Mouse (Mus musculus) layer of hippocampus, adult 2 months (tissue): ENCODE data around the gene Tent5c. TPM values are rescaled to one million over a fixed set of nuclear protein-coding genes. Genes with fewer than 3 reads are reported as not detected.
A peak's percentile ranks its signal among the peaks of the same experiment; 100 is the strongest.

ENCODE experiments used
- DNase-seq, 2 experiments: peaks; one replicate each; pipeline ENCODE4 v3.0.0; 2022; ENCODE audit warnings: low spot score in 2 of 2
- H3K27ac ChIP-seq: fragments of 200-600 bp; 2 replicates; pipeline ENCODE4 v1.8.1; 2022
- H3K4me3 ChIP-seq: fragments of 200-600 bp; 2 replicates; pipeline ENCODE4 v1.8.1; 2022; ENCODE audit warnings: mild to moderate bottlenecking
- CTCF ChIP-seq: fragments of 200-600 bp; conservative IDR thresholded peaks from 2 replicates; pipeline ENCODE4 v1.8.1; 2022; ENCODE audit warnings: antibody characterized with exemption, mild to moderate bottlenecking, moderate library complexity
- total RNA-seq, 2 experiments: library from RNA; stranded (reverse); gene quantifications; 2 replicates each; pipeline ENCODE4 v1.2.3; 2021

The Tent5c gene
- total RNA-seq, 2 experiments from 2014 or later = 2.3 to 2.4 TPM

- no peak for TF ChIP-seq CTCF
- no peak overlapping the region for H3K27ac ChIP-seq
- no peak overlapping the region for H3K4me3 ChIP-seq
- no peak for DNase-seq
Observed at GRCm38 (mm10) chr3:100442499-100442898, 46.6 kb downstream of the Tent5c start.

- no peak for DNase-seq
- TF ChIP-seq CTCF = no peak
- Histone ChIP-seq H3K27ac (no peak overlapping the region), H3K4me3 (no peak overlapping the region)
Observed at GRCm38 (mm10) chr3:100440754-100441153, 48.4 kb downstream of the Tent5c start.

- no peak for TF ChIP-seq CTCF
Observed at GRCm38 (mm10) chr3:100440009-100440408, 49.1 kb downstream of the Tent5c start.

GRCm38 (mm10) chr3:100439088-100439487 is 50.0 kb downstream of the Tent5c start:
- Histone ChIP-seq H3K4me3 (no peak overlapping the region), H3K27ac (no peak overlapping the region)
- no peak for TF ChIP-seq CTCF
- DNase-seq = no peak

More at GRCm38 (mm10) chr3:100440009-100440408, 49.1 kb downstream of the Tent5c start:
- Histone ChIP-seq H3K27ac (no peak overlapping the region), H3K4me3 (no peak overlapping the region)
- no peak for DNase-seq

GRCm38 (mm10) chr3:100438461-100439002 is 50.6 kb downstream of the Tent5c start:
- no peak for DNase-seq
- no peak for TF ChIP-seq CTCF
- no peak overlapping the region for H3K27ac ChIP-seq
- H3K4me3 ChIP-seq = no peak overlapping the region

GRCm38 (mm10) chr3:100436756-100437155 is 52.4 kb downstream of the Tent5c start:
- DNase-seq = no peak
- no peak for TF ChIP-seq CTCF
- no peak overlapping the region for H3K27ac ChIP-seq
- no peak overlapping the region for H3K4me3 ChIP-seq

GRCm38 (mm10) chr3:100431705-100432104 is 57.4 kb downstream of the Tent5c start:
- Histone ChIP-seq H3K27ac (no peak overlapping the region), H3K4me3 (no peak overlapping the region)
- TF ChIP-seq CTCF = no peak
- no peak for DNase-seq

GRCm38 (mm10) chr3:100430731-100431130 is 58.4 kb downstream of the Tent5c start:
- Histone ChIP-seq H3K27ac (peak overlapping the region; percentile 48; the same call in 1 of the 2 replicates), H3K4me3 (no peak overlapping the region)
- TF ChIP-seq CTCF = no peak
- DNase-seq = no peak

GRCm38 (mm10) chr3:100430101-100430500 is 59.0 kb downstream of the Tent5c start:
- DNase-seq = no peak
- Histone ChIP-seq H3K27ac (peak overlapping the region; percentile 51; the same call in 1 of the 2 replicates), H3K4me3 (no peak overlapping the region)
- no peak for TF ChIP-seq CTCF

GRCm38 (mm10) chr3:100429667-100430066 is 59.5 kb downstream of the Tent5c start:
- no peak for DNase-seq
- Histone ChIP-seq H3K27ac (peak overlapping the region; percentile 51), H3K4me3 (no peak overlapping the region)
- no peak for TF ChIP-seq CTCF

GRCm38 (mm10) chr3:100427548-100427947 is 61.6 kb downstream of the Tent5c start:
- TF ChIP-seq CTCF = no peak

GRCm38 (mm10) chr3:100422392-100423167 is 66.5 kb downstream of the Tent5c start:
- no peak overlapping the region for H3K4me3 ChIP-seq
- DNase-seq = peak; percentile 31 to 64
- TF ChIP-seq CTCF = peak; percentile 71
- no peak overlapping the region for H3K27ac ChIP-seq

More at GRCm38 (mm10) chr3:100427548-100427947, 61.6 kb downstream of the Tent5c start:
- no peak overlapping the region for H3K27ac ChIP-seq
- no peak for DNase-seq
- no peak overlapping the region for H3K4me3 ChIP-seq

GRCm38 (mm10) chr3:100421354-100421753 is 67.8 kb downstream of the Tent5c start:
- Histone ChIP-seq H3K27ac (no peak overlapping the region), H3K4me3 (no peak overlapping the region)
- DNase-seq = no peak
- TF ChIP-seq CTCF = no peak

- TF ChIP-seq CTCF = no peak
- Histone ChIP-seq H3K27ac (no peak overlapping the region), H3K4me3 (no peak overlapping the region)
- DNase-seq = no peak
Observed at GRCm38 (mm10) chr3:100420691-100421056, 68.5 kb downstream of the Tent5c start.
